Comparison of ENCODE assay signal across 16 mouse cellular contexts in genomic region chr10:128935826-128936440, GRCm38 (mm10). TPM values are rescaled to one million over a fixed set of nuclear protein-coding genes. Genes with fewer than 3 reads are reported as not detected.
DNase-seq lines count a peak whose midpoint lies in the region; ATAC-seq and TF ChIP-seq lines count a peak whose summit lies in the region.
"Had no signal": no experiment of that assay in that cellular context is flagged by ENCODE, and none has a peak within 500 bp of the region (broad histone marks: within the 10 kb centered on the region; RNA-seq: fewer than 3 reads in every experiment).

No protein-coding gene starts in this region.

- peaks cover 18% of the 10 kb centered on the region for H3K4me1 ChIP-seq in hindbrain, postnatal 0 days (ENCODE audit: insufficient read depth, low read length)
- H3K4me1 ChIP-seq in hindbrain, embryonic 10.5 days (replicated peaks) = peaks cover 17% of the 10 kb centered on the region
- peaks cover 14% of the 10 kb centered on the region for H3K4me1 ChIP-seq in kidney, adult 2 months (ENCODE audit: control insufficient read depth, insufficient read depth, low read length)
- no peaks in the 10 kb centered on the region for H3K4me1 ChIP-seq in liver, embryonic 11.5 days (replicated peaks; ENCODE audit: control insufficient read depth, insufficient read depth, low read length)

- H3K27ac ChIP-seq in hindbrain, postnatal 0 days = no peak overlapping the region
- no peak overlapping the region for H3K27ac ChIP-seq in hindbrain, embryonic 10.5 days
- no peak overlapping the region for H3K27ac ChIP-seq in kidney, adult 2 months (ENCODE audit: insufficient read depth, low read depth, low read length)
- no peak overlapping the region for H3K27ac ChIP-seq in liver, embryonic 11.5 days (ENCODE audit: low read depth, low read length)
- H3K27ac ChIP-seq: left cerebral cortex, adult 2 months had no signal

- no peaks in the 10 kb centered on the region for H3K36me3 ChIP-seq in hindbrain, postnatal 0 days (ENCODE audit: insufficient read depth, low read length)
- H3K36me3 ChIP-seq in hindbrain, embryonic 10.5 days = no peaks in the 10 kb centered on the region
- H3K36me3 ChIP-seq in kidney, adult 2 months (ENCODE audit: control insufficient read depth, insufficient read depth, low read length) = no peaks in the 10 kb centered on the region
- H3K36me3 ChIP-seq in liver, embryonic 11.5 days (ENCODE audit: control insufficient read depth, insufficient read depth, low read length) = no peaks in the 10 kb centered on the region

- intact Hi-C loops in heart, postnatal 25 days (cut with DNase I) = no loop called here

- H3K9ac ChIP-seq in hindbrain, postnatal 0 days (replicated peaks; ENCODE audit: low read length) = no peak overlapping the region
- H3K9ac ChIP-seq in liver, embryonic 11.5 days (ENCODE audit: low read depth, low read length) = no peak overlapping the region

- peak overlapping the region; percentile 90 for H3K4me2 ChIP-seq in hindbrain, postnatal 0 days (ENCODE audit: low read depth, low read length)
- H3K4me2 ChIP-seq in liver, embryonic 11.5 days = no peak overlapping the region

- 66% methylated on average over 8 of the region's 8 CpGs for WGBS in hindbrain, postnatal 0 days
- WGBS in hindbrain, embryonic 10.5 days = 78% methylated on average over 8 of the region's 8 CpGs
- 82% methylated on average over 8 of the region's 8 CpGs for WGBS in kidney, adult 2 months
- WGBS in liver, embryonic 11.5 days = 69% methylated on average over 8 of the region's 8 CpGs

- no peaks in the 10 kb centered on the region for H3K27me3 ChIP-seq in hindbrain, postnatal 0 days (ENCODE audit: insufficient read depth, low read length)
- H3K27me3 ChIP-seq in hindbrain, embryonic 10.5 days (ENCODE audit: insufficient read depth, poor library complexity, severe bottlenecking) = peaks cover 66% of the 10 kb centered on the region
- no peaks in the 10 kb centered on the region for H3K27me3 ChIP-seq in kidney, adult 2 months (replicated peaks; ENCODE audit: control insufficient read depth, insufficient read depth, low read length)
- H3K27me3 ChIP-seq in liver, embryonic 11.5 days (replicated peaks; ENCODE audit: control insufficient read depth, insufficient read depth, low read length) = peaks cover 52% of the 10 kb centered on the region

- no peak; the same call in 1 of the 2 replicates for ATAC-seq in hindbrain, postnatal 0 days
- 0 out of 2 replicates have a peak, but pooled peaks have one; percentile 33 for ATAC-seq in common myeloid progenitor, adult 5-6 weeks (replicated peaks; ENCODE audit: low read depth, poor library complexity, severe bottlenecking)
- no peak for ATAC-seq in liver, embryonic 11.5 days (replicated peaks; ENCODE audit: low FRiP score)
- ATAC-seq: inflammation-experienced regulatory T-cells, adult 6 months had no signal

- no peaks in the 10 kb centered on the region for H3K9me3 ChIP-seq in hindbrain, postnatal 0 days (ENCODE audit: low read length)
- H3K9me3 ChIP-seq in hindbrain, embryonic 10.5 days = no peaks in the 10 kb centered on the region
- H3K9me3 ChIP-seq in liver, embryonic 11.5 days (ENCODE audit: control insufficient read depth, low read length) = no peaks in the 10 kb centered on the region

- no peak for TF ChIP-seq CTCF in hindbrain, postnatal 0 days (IDR thresholded peaks at IDR 0.05; ENCODE audit: low read depth)
- no peak for TF ChIP-seq CTCF in kidney, adult 2 months (conservative IDR thresholded peaks at IDR 0.05; ENCODE audit: insufficient read depth, insufficient read length, low read depth, low read length)

- TF ChIP-seq POLR2A in kidney, adult 2 months (IDR thresholded peaks at IDR 0.05; ENCODE audit: low read depth, low read length) = no peak

- H3K4me3 ChIP-seq in hindbrain, postnatal 0 days (ENCODE audit: low read length) = no peak overlapping the region; the same call in 1 of the 2 replicates
- no peak overlapping the region for H3K4me3 ChIP-seq in hindbrain, embryonic 10.5 days
- H3K4me3 ChIP-seq in kidney, adult 2 months (ENCODE audit: insufficient read depth, low read depth, low read length) = no peak overlapping the region
- H3K4me3 ChIP-seq in liver, embryonic 11.5 days (ENCODE audit: low read depth, low read length) = no peak overlapping the region

- no peak for DNase-seq in hindbrain, postnatal 0 days (ENCODE audit: low spot score)
- no peak for DNase-seq in hindbrain, embryonic 10.5 days (ENCODE audit: low spot score)
- peak; percentile 62 for DNase-seq in cerebellum, adult 9-10 months
- DNase-seq in heart, postnatal 25 days (ENCODE audit: low spot score) = peak; percentile 48
- no peak for DNase-seq in right cerebral cortex, postnatal 25 days
- DNase-seq in kidney, adult 2 months = no peak
- no peak for DNase-seq in liver, embryonic 11.5 days (ENCODE audit: low spot score)
- DNase-seq: kidney, postnatal 25 days; liver; lung, postnatal 10 days; thymus, adult 2 months had no signal

RNA-seq across cellular contexts. Expression of gene Itga7, which starts 2.3 kb away (rescaled TPM):
- total RNA-seq in hindbrain, postnatal 0 days (2014; rRNA removed) = 29.0 and 30.6 TPM in 2 replicates
- polyA plus RNA-seq in hindbrain, postnatal 0 days (2015; fragmentation: Nextera tagmentation; extraction: Ambion mirVana) = 15.1 and 16.9 TPM in 2 replicates
- polyA plus RNA-seq in hindbrain, embryonic 10.5 days (2016; fragmentation: Nextera tagmentation; extraction: Ambion mirVana) = 3.7 and 4.0 TPM in 2 replicates
- not detected in 2 replicates for total RNA-seq in common myeloid progenitor, adult 5-6 weeks (2017)
- total RNA-seq in heart, postnatal 25 days (2021) = 100 to 1,000 TPM; 165 to 176 TPM
- polyA plus RNA-seq in kidney, adult 2 months (2012; rRNA removed) = 14.6 and 17.8 TPM in 2 replicates
- polyA plus RNA-seq in liver, embryonic 11.5 days (2014; fragmentation: Nextera tagmentation; extraction: Ambion mirVana) = 0.14 and 0.21 TPM in 2 replicates

RNA-seq across cellular contexts. Expression of gene Bloc1s1, which starts 12.1 kb away (rescaled TPM):
- total RNA-seq in hindbrain, postnatal 0 days (2014; rRNA removed) = 70.9 and 97.6 TPM in 2 replicates
- 292 and 298 TPM in 2 replicates for polyA plus RNA-seq in hindbrain, postnatal 0 days (2015; fragmentation: Nextera tagmentation; extraction: Ambion mirVana)
- 229 and 285 TPM in 2 replicates for polyA plus RNA-seq in hindbrain, embryonic 10.5 days (2016; fragmentation: Nextera tagmentation; extraction: Ambion mirVana)
- 95.3 and 109 TPM in 2 replicates for total RNA-seq in common myeloid progenitor, adult 5-6 weeks (2017)
- total RNA-seq in heart, postnatal 25 days (2021) = 100 to 1,000 TPM; 183 to 185 TPM
- 339 and 365 TPM in 2 replicates for polyA plus RNA-seq in kidney, adult 2 months (2012; rRNA removed)
- 128 and 140 TPM in 2 replicates for polyA plus RNA-seq in liver, embryonic 11.5 days (2014; fragmentation: Nextera tagmentation; extraction: Ambion mirVana)

RNA-seq across cellular contexts. Expression of gene Rdh5, which starts 13.2 kb away (rescaled TPM):
- 22.6 and 24.8 TPM in 2 replicates for total RNA-seq in hindbrain, postnatal 0 days (2014; rRNA removed)
- polyA plus RNA-seq in hindbrain, postnatal 0 days (2015; fragmentation: Nextera tagmentation; extraction: Ambion mirVana) = 21.0 and 29.2 TPM in 2 replicates
- 15.8 and 18.7 TPM in 2 replicates for polyA plus RNA-seq in hindbrain, embryonic 10.5 days (2016; fragmentation: Nextera tagmentation; extraction: Ambion mirVana)
- 2.7 and 7.7 TPM in 2 replicates for total RNA-seq in common myeloid progenitor, adult 5-6 weeks (2017)
- 1 to 10 TPM; 5.0 to 7.9 TPM for total RNA-seq in heart, postnatal 25 days (2021)
- 38.9 and 46.0 TPM in 2 replicates for polyA plus RNA-seq in kidney, adult 2 months (2012; rRNA removed)
- 11.1 and 13.1 TPM in 2 replicates for polyA plus RNA-seq in liver, embryonic 11.5 days (2014; fragmentation: Nextera tagmentation; extraction: Ambion mirVana)

RNA-seq across cellular contexts. Expression of gene Mettl7b, which starts 24.9 kb away (rescaled TPM):
- total RNA-seq in hindbrain, postnatal 0 days (2014; rRNA removed) = not detected in 2 replicates
- polyA plus RNA-seq in hindbrain, postnatal 0 days (2015; fragmentation: Nextera tagmentation; extraction: Ambion mirVana) = not detected in 2 replicates
- polyA plus RNA-seq in hindbrain, embryonic 10.5 days (2016; fragmentation: Nextera tagmentation; extraction: Ambion mirVana) = not detected in 2 replicates
- not detected in 2 replicates for total RNA-seq in common myeloid progenitor, adult 5-6 weeks (2017)
- not detected for total RNA-seq in heart, postnatal 25 days (2021)
- 234 and 269 TPM in 2 replicates for polyA plus RNA-seq in kidney, adult 2 months (2012; rRNA removed)
- polyA plus RNA-seq in liver, embryonic 11.5 days (2014; fragmentation: Nextera tagmentation; extraction: Ambion mirVana) = not detected in 2 replicates
- total RNA-seq: left cerebral cortex, adult 2 months had no signal
- polyA plus RNA-seq: forebrain, embryonic 11.5 days; inflammation-experienced regulatory T-cells, adult 6 months; spleen, adult 2 months had no signal

RNA-seq across cellular contexts. Expression of gene Cd63, which starts 35.1 kb away (rescaled TPM):
- total RNA-seq in hindbrain, postnatal 0 days (2014; rRNA removed) = 35.2 and 40.9 TPM in 2 replicates
- 417 and 436 TPM in 2 replicates for polyA plus RNA-seq in hindbrain, postnatal 0 days (2015; fragmentation: Nextera tagmentation; extraction: Ambion mirVana)
- polyA plus RNA-seq in hindbrain, embryonic 10.5 days (2016; fragmentation: Nextera tagmentation; extraction: Ambion mirVana) = 240 and 253 TPM in 2 replicates
- 38.5 and 39.6 TPM in 2 replicates for total RNA-seq in common myeloid progenitor, adult 5-6 weeks (2017)
- total RNA-seq in heart, postnatal 25 days (2021) = 100 to 1,000 TPM; 110 to 123 TPM
- polyA plus RNA-seq in kidney, adult 2 months (2012; rRNA removed) = 713 and 847 TPM in 2 replicates
- polyA plus RNA-seq in liver, embryonic 11.5 days (2014; fragmentation: Nextera tagmentation; extraction: Ambion mirVana) = 193 and 198 TPM in 2 replicates

Comparison
In these comparisons a context has a peak if more than half of its experiments do, and no peak if none do; other contexts are left out.
1. DNase-seq: peak in cerebellum, adult 9-10 months (single experiment) and heart, postnatal 25 days (single experiment); none in hindbrain, postnatal 0 days (single experiment), hindbrain, embryonic 10.5 days (single experiment), right cerebral cortex, postnatal 25 days (single experiment), kidney, adult 2 months (single experiment) and liver, embryonic 11.5 days (single experiment).